18 mouse cellular contexts compared by ENCODE assay signal in the genomic region with DNA sequence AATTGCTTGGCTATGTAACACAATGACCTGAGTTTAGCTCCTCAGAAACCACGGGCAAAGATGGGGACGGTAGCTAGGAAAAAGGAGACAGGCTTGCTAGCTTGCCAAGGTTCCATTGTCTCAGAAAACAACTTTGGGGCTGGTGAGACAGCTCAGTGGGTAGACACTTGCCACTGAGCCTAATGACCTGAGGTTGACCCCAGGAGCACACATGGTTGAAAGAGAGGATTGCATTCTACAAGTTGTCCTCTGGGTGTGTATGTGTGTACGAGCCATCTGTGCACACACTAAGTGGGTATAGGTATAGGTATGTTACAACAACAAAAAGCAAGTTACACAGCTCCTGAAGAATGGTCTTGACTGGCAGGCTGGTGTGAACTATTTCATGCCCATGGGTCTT.
DNase-seq lines count a peak whose midpoint lies in the region; ATAC-seq and TF ChIP-seq lines count a peak whose summit lies in the region.
"Had no signal": no experiment of that assay in that cellular context is flagged by ENCODE, and none has a peak within 500 bp of the region (broad histone marks: within the 10 kb centered on the region; RNA-seq: fewer than 3 reads in every experiment).

No protein-coding gene starts in this region.

- peak overlapping the region; percentile 79 for H3K27ac ChIP-seq in layer of hippocampus, adult 2 months
- H3K27ac ChIP-seq in hindbrain, embryonic 14.5 days = no peak overlapping the region
- no peak overlapping the region for H3K27ac ChIP-seq in thymus, adult 2 months (ENCODE audit: control insufficient read depth, insufficient read depth, low read length)
- H3K27ac ChIP-seq: embryonic facial prominence, embryonic 12.5 days; forebrain, embryonic 15.5 days; heart, embryonic 13.5 days had no signal

- DNase-seq in layer of hippocampus, adult 2 months (ENCODE audit: low spot score in 2 of 2) = no peak
- DNase-seq in layer of hippocampus, adult 18-20 months (ENCODE audit: low spot score in 2 of 2) = no peak
- peak; percentile 36 for DNase-seq in T-cell, adult 2 months (ENCODE audit: low spot score)
- DNase-seq in kidney, adult 8-10 months = no peak
- no peak for DNase-seq in hindbrain, embryonic 14.5 days (ENCODE audit: low spot score)
- no peak for DNase-seq in thymus, adult 2 months
- DNase-seq: adrenal gland, postnatal 14 days; cerebellum, adult 11-12 months; cerebellum, adult 9-10 months; gastrocnemius, postnatal 36 days; heart, adult 11 months; heart, postnatal 36 days had no signal

- H3K36me3 ChIP-seq in hindbrain, embryonic 14.5 days (replicated peaks; ENCODE audit: control insufficient read depth, insufficient read depth) = no peaks in the 10 kb centered on the region
- no peaks in the 10 kb centered on the region for H3K36me3 ChIP-seq in thymus, adult 2 months (ENCODE audit: control insufficient read depth, insufficient read depth, low read length)
- H3K36me3 ChIP-seq: embryonic facial prominence, embryonic 12.5 days; forebrain, embryonic 15.5 days; heart, embryonic 13.5 days had no signal

- no peaks in the 10 kb centered on the region for H3K27me3 ChIP-seq in hindbrain, embryonic 14.5 days (ENCODE audit: control insufficient read depth, insufficient read depth, low read length)
- no peaks in the 10 kb centered on the region for H3K27me3 ChIP-seq in thymus, adult 2 months (ENCODE audit: control insufficient read depth, insufficient read depth, low read length)
- H3K27me3 ChIP-seq: embryonic facial prominence, embryonic 12.5 days; forebrain, embryonic 15.5 days; heart, embryonic 13.5 days had no signal

- no peaks in the 10 kb centered on the region for H3K9me3 ChIP-seq in hindbrain, embryonic 14.5 days (ENCODE audit: control insufficient read depth, low read length)
- H3K9me3 ChIP-seq: embryonic facial prominence, embryonic 12.5 days; forebrain, embryonic 15.5 days; G1E; heart, embryonic 13.5 days had no signal

- 0 out of 2 replicates have a peak, but pooled peaks cover 4% of the 10 kb centered on the region for H3K4me1 ChIP-seq in hindbrain, embryonic 14.5 days (replicated peaks; ENCODE audit: control insufficient read depth, insufficient read depth, low read length)
- H3K4me1 ChIP-seq in thymus, adult 2 months (replicated peaks; ENCODE audit: control insufficient read depth, insufficient read depth, low read length) = peaks cover 17% of the 10 kb centered on the region

- H3K9ac ChIP-seq in hindbrain, embryonic 14.5 days = no peak overlapping the region
- H3K9ac ChIP-seq: embryonic facial prominence, embryonic 12.5 days; forebrain, embryonic 15.5 days; heart, embryonic 13.5 days had no signal

- no peak for TF ChIP-seq CTCF in layer of hippocampus, adult 2 months (conservative IDR thresholded peaks at IDR 0.05)
- no peak for TF ChIP-seq CTCF in thymus, adult 2 months (IDR thresholded peaks at IDR 0.05; ENCODE audit: borderline replicate concordance, control insufficient read depth, extremely low read depth, insufficient read depth, low read length, poor library complexity)

- ATAC-seq in inflammation-experienced regulatory T-cells, adult 6 months = peak; percentile 45
- no peak for ATAC-seq in hindbrain, embryonic 14.5 days (ENCODE audit: low FRiP score)
- ATAC-seq: forebrain, embryonic 15.5 days; hindbrain, embryonic 16.5 days had no signal

- H3K4me3 ChIP-seq in layer of hippocampus, adult 2 months = no peak overlapping the region
- no peak overlapping the region for H3K4me3 ChIP-seq in hindbrain, embryonic 14.5 days (replicated peaks; ENCODE audit: low read length)
- no peak overlapping the region for H3K4me3 ChIP-seq in thymus, adult 2 months (ENCODE audit: control insufficient read depth, insufficient read depth, low read length)
- H3K4me3 ChIP-seq: embryonic facial prominence, embryonic 12.5 days; forebrain, embryonic 15.5 days; heart, embryonic 13.5 days had no signal

- WGBS in hindbrain, embryonic 14.5 days = 83% methylated on average over 3 of the region's 3 CpGs
- WGBS in thymus, adult 2 months = 34% methylated on average over 3 of the region's 3 CpGs

- no peak overlapping the region for H3K4me2 ChIP-seq in hindbrain, embryonic 14.5 days (replicated peaks)
- H3K4me2 ChIP-seq: embryonic facial prominence, embryonic 12.5 days; forebrain, embryonic 15.5 days; heart, embryonic 13.5 days had no signal

- no peak for TF ChIP-seq POLR2A in thymus, adult 2 months (IDR thresholded peaks at IDR 0.05; ENCODE audit: control insufficient read depth, extremely low read depth, insufficient read depth, low read length, poor library complexity)
